Mouse (Mus musculus) E14TG2a.4 (cell line): Measurements from ENCODE around the gene Slc5a10.

Source experiments
- CTCF ChIP-seq: conservative IDR thresholded peaks from 2 replicates; pipeline ENCODE4 v1.5.1; 2014; ENCODE audit warnings: low read length
- POU5F1 ChIP-seq: IDR thresholded peaks from 2 replicates; pipeline ENCODE4 v1.6.1; 2014; ENCODE audit warnings: low read length, borderline replicate concordance

DNA sequence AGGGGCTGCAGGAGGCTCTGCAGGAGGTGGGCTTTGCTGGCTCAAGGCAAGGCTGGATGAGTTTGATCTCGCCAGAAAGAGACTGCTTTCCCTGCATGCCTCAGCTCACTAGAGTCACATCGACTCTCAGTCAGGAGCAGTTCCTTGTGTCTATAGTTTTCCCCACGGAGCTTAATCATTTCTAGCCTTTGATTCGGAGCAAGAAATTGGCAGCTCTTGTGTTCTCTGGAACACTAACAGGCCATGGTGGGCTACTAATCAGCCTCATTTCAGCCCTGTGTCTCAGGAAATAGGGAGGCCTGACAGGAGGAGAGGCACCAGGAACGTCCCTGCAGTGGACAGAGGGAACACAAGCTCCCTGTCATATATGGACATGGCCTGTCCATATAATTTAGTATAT is 2.6 kb downstream of the Slc5a10 start:
- TF ChIP-seq POU5F1 (no peak), CTCF (no peak)
